Mouse (Mus musculus) spleen, adult 2 months (tissue): ENCODE results near the gene Ldlrap1. TPM values are rescaled to one million over a fixed set of nuclear protein-coding genes. Genes with fewer than 3 reads are reported as not detected.
A peak's percentile ranks its signal among the peaks of the same experiment; 100 is the strongest.

Source experiments
- DNase-seq, 2 experiments: peaks; one replicate each; pipeline versions ENCODE4 v3.0.0 to v3.0.0-alpha.2; 2012 to 2021; ENCODE audit warnings: low spot score in 2 of 2, low read depth in 1 of 2
- H3K27ac ChIP-seq: fragments of 200-500 bp; 2 replicates; pipeline ENCODE4 v1.5.1; 2012; ENCODE audit warnings: low read length, inconsistent platforms; ENCODE audit not compliant: insufficient read depth
- H3K27me3 ChIP-seq: fragments of 200-500 bp; 2 replicates; pipeline ENCODE4 v1.6.1; 2012; ENCODE audit warnings: mild to moderate bottlenecking, moderate library complexity, low read length, inconsistent platforms; ENCODE audit not compliant: control insufficient read depth, insufficient read depth
- H3K36me3 ChIP-seq: fragments of 200-500 bp; 2 replicates; pipeline ENCODE4 v1.6.1; 2012; ENCODE audit warnings: mild to moderate bottlenecking, low read length, inconsistent platforms; ENCODE audit not compliant: control insufficient read depth, insufficient read depth
- H3K4me1 ChIP-seq: fragments of 200-500 bp; 2 replicates; pipeline ENCODE4 v1.6.1; 2011; ENCODE audit warnings: inconsistent platforms; ENCODE audit not compliant: control insufficient read depth, insufficient read depth, insufficient read length
- H3K4me3 ChIP-seq: fragments of 200-500 bp; 2 replicates; pipeline ENCODE4 v1.5.1; 2011; ENCODE audit warnings: mild to moderate bottlenecking, inconsistent platforms; ENCODE audit not compliant: insufficient read depth, insufficient read length; ENCODE audit errors: extremely low read depth
- CTCF ChIP-seq: fragments of 200-500 bp; IDR thresholded peaks from 2 replicates; pipeline ENCODE4 v1.5.1; 2011; ENCODE audit warnings: mild to moderate bottlenecking, inconsistent platforms; ENCODE audit not compliant: insufficient read depth, insufficient read length, insufficient replicate concordance; ENCODE audit errors: extremely low read depth
- POLR2A ChIP-seq: fragments of 200-500 bp; IDR thresholded peaks from 2 replicates; pipeline ENCODE4 v1.6.1; 2011; ENCODE audit warnings: low read depth, low read length, inconsistent platforms
- WGBS: fragments of 180-500 bp; shearing (Covaris S2); methylation state at CpG from one replicate; pipeline ENCODE4 v1.1.7; 2018; 5-methylcytosine and 5-hydroxymethylcytosine counted together
- polyA plus RNA-seq: library from polyadenylated mRNA; depleted of rRNA; stranded (reverse); fragments of >200 nt; gene quantifications from 2 replicates; pipeline ENCODE4 v1.2.3, GENCODE M21; 2012

Gene Ldlrap1
- polyA plus RNA-seq, 1 experiment: 29.8 TPM

- 70% methylated on average over 8 of the region's 8 CpGs for WGBS
- no peaks in the 10 kb centered on the region for H3K27me3 ChIP-seq
- H3K4me3 ChIP-seq: no peak overlapping the region
- TF ChIP-seq POLR2A (no peak), CTCF (no peak)
- no peaks in the 10 kb centered on the region for H3K4me1 ChIP-seq
- DNase-seq: no peak
- H3K27ac ChIP-seq: no peak overlapping the region
- H3K36me3 ChIP-seq: no peaks in the 10 kb centered on the region
Measured at GRCm38 (mm10) chr4:134719489-134719888, 48.3 kb downstream of the Ldlrap1 start.

- Histone ChIP-seq H3K27ac (no peak overlapping the region), H3K4me3 (no peak overlapping the region), H3K36me3 (no peaks in the 10 kb centered on the region), H3K27me3 (no peaks in the 10 kb centered on the region), H3K4me1 (no peaks in the 10 kb centered on the region)
- 11% methylated on average over 8 of the region's 8 CpGs for WGBS
- peak; percentile 66 to 81 for DNase-seq
- peak; percentile 84; the same call in 1 of the 2 replicates for TF ChIP-seq CTCF
- TF ChIP-seq POLR2A: no peak
Measured at GRCm38 (mm10) chr4:134713937-134714336, 53.9 kb downstream of the Ldlrap1 start.

GRCm38 (mm10) chr4:134705311-134705710 lies 62.5 kb downstream of the Ldlrap1 start:
- Histone ChIP-seq H3K27me3 (peaks cover 10% of the 10 kb centered on the region; the same call in 1 of the 2 replicates), H3K27ac (no peak overlapping the region)
- WGBS: 75% methylated on average over 5 of the region's 5 CpGs

GRCm38 (mm10) chr4:134704590-134704989 lies 63.2 kb downstream of the Ldlrap1 start:
- Histone ChIP-seq H3K36me3 (no peaks in the 10 kb centered on the region), H3K4me3 (peak overlapping the region; percentile 41), H3K4me1 (peaks cover 12% of the 10 kb centered on the region), H3K27ac (no peak overlapping the region), H3K27me3 (peaks cover 10% of the 10 kb centered on the region; the same call in 1 of the 2 replicates)
- TF ChIP-seq CTCF (no peak), POLR2A (no peak)
- WGBS: 2% methylated on average over 21 of the region's 21 CpGs
- DNase-seq: no peak

More at GRCm38 (mm10) chr4:134705311-134705710, 62.5 kb downstream of the Ldlrap1 start:
- Histone ChIP-seq H3K4me1 (peaks cover 12% of the 10 kb centered on the region), H3K4me3 (no peak overlapping the region), H3K36me3 (no peaks in the 10 kb centered on the region)
- no peak for TF ChIP-seq POLR2A
- no peak for TF ChIP-seq CTCF
- DNase-seq: no peak

- Histone ChIP-seq H3K27ac (peak within 1 kb of the TSS; percentile 22; the same call in 1 of the 2 replicates), H3K36me3 (no peaks in the 10 kb centered on the region), H3K27me3 (peaks cover 10% of the 10 kb centered on the region; the same call in 1 of the 2 replicates), H3K4me1 (peaks cover 12% of the 10 kb centered on the region), H3K4me3 (peak within 1 kb of the TSS; percentile 68)
- no peak for TF ChIP-seq CTCF
- TF ChIP-seq POLR2A: 0 out of 2 replicates have a peak, but pooled peaks have one; percentile 6
- DNase-seq: peak; percentile 73 to 96
- WGBS: under 1% methylated on average over 64 of the region's 81 CpGs
Measured at GRCm38 (mm10) chr4:134703835-134704546, 63.8 kb downstream of the Ldlrap1 start, which contains the start of gene Man1c1. Gene Man1c1, minus strand, starts transcription at chr4:134704290.

GRCm38 (mm10) chr4:134702981-134703834 lies 64.6 kb downstream of the Ldlrap1 start:
- H3K27ac ChIP-seq: peak overlapping the region; percentile 22; the same call in 1 of the 2 replicates
- TF ChIP-seq CTCF (no peak), POLR2A (no peak)
- DNase-seq: peak in 1 of 2 experiments; percentile 39
- peak overlapping the region; percentile 68 for H3K4me3 ChIP-seq
- no peaks in the 10 kb centered on the region for H3K36me3 ChIP-seq
- H3K4me1 ChIP-seq: peaks cover 12% of the 10 kb centered on the region
- WGBS: 1% methylated on average over 88 of the region's 90 CpGs
- H3K27me3 ChIP-seq: peaks cover 10% of the 10 kb centered on the region; the same call in 1 of the 2 replicates
